Mouse (Mus musculus): ENCODE measurements around the gene Vmn2r37.

The Vmn2r37 gene

GRCm38 (mm10) chr7:9223553-9223952 is at the start of gene Vmn2r37:
TSS of gene Vmn2r37 (minus strand) at chr7:9223653.
- in situ Hi-C loops (cut with MboI, MseI) = loop anchor here in 1 of 2 experiments (25.0 kb wide), 1 partner anchor 1911 kb away; the partner anchor contains the start of gene Clcn4
